Mouse (Mus musculus) forelimb bud, embryonic 11.5 days (tissue): ENCODE measurements at regions not wholly inside any gene's neighbourhood (a gene's known extent, or its start where the extent isn't known, plus 50 kb on each side); places are given as distances from the start of the nearest gene placed in this dataset.

ENCODE experiments used
- DNase-seq: peaks from one replicate; pipeline ENCODE4 v3.0.0-alpha.2; 2012; ENCODE audit warnings: low read depth, low spot score

DNA sequence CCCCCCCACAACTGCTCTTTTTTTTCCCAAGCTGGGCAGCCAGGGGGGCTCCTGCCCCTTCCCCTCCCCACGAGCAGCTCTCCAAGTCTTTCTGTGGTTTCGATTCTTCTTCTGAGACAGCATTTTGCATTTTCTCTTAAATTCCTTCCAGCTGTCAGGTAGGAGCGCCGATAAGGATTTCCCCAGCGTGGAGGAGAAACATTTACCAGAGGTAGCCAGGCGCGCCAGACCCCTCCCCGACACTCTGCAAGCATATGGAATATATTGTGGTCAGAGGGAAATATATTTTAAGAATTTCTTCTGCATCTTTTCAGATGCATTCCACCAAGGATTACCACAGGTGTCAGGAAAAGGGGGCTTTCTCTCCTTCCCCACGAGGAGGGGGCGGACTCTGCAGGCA, 111.9 kb downstream of the Tbx5 start:
- peak; percentile 42 for DNase-seq

DNA sequence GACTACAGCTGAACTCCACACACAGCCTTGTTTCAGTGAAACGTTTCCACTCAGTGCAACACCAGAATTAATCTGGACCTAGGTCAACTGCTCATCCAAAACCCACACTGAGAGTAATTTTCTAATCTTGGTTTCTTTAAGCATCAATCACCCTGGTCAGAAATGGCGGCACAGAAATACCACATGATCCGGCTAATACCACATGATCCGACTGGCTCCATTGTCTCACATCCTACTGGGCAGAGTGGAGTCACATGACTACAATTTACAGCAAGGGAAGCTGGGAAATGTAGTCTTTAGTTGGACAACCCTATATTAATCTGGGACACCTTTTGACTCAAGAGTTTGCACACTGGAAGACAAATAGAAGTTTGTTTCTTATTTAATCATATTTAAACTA, 115.9 kb downstream of the Tbx5 start:
- no peak for DNase-seq

DNA sequence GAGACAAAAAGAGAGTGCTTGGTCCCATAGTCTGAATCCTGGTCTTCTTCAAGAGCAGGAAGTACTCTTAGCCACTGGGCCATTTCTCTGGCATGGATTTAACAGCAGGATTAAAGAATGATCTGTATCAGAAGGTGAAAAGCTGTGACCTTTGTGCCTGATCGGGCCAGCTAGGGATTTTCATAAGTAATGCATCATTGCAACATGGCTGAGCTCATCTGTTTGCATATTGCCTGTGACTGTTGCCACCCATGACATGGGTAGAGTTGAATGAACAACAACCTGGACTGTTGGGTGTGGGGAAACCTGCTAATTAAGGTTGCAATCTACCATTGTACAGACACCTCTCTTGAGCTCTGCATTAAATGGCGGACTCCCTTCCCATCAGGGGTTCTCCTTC, 119.6 kb downstream of the Tbx5 start:
- no peak for DNase-seq

DNA sequence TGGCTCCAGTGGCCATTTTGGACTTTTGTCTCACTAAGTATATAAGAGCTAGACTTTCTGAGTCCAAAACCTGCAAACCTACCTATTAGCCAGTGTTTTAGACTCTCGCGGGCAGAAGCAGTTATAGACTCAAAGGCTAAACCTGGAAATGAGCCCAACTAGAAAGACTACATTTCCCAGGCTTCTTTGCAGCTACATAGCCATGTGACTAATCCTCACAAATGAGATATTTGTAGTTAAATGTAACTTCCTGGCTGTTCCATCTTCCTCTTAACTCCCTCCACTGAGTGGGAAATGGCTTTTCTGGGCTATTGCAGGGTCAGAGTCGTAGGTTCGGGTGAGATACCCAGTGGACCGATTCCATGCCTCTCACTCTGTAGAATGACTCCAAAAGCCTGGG, 120.7 kb downstream of the Tbx5 start:
- no peak for DNase-seq

- DNase-seq = no peak
These were observed 121.5 kb downstream of the Tbx5 start for GRCm38 (mm10) chr5:119953811-119954566.

GRCm38 (mm10) chr5:119958942-119959341, 126.5 kb downstream of the Tbx5 start:
- no peak for DNase-seq

DNA sequence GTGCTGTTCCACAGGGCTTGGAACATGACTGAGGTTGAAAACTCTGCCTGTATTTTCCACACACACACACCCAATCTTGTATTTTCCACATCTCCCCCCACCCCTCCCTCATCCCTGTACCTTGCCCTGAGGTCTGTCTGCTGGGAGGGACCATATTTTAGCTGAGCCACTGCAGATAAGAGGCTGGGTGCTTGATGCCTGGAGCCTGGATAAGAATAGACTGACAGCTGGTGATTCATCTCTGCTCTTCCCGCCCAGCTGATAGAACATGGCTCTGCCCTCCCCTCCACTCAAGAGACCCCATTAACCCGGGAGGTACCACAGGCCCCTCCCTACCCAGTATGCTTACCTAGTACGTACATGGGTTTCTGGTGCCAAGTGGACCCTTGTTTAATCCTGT, 132.3 kb downstream of the Tbx5 start:
- DNase-seq = no peak

DNA sequence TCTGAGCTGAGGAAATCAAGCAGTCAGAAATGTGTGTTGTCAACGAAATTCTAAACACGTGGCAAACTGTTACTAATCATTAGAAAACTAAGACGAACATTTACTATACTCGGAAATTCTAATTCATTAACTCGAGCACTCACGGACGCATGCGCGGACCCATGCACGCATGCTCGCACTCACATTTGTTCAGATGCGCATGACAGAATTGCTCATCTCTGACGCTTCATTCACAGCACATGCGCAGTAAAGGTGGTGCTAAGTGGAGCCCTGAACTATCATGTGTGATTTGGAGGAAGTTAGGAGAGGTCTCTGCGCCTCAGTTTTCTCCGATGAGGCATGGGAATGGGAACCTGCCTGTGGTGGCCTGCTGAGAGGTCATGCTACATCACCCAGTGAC, 138.8 kb downstream of the Tbx5 start:
- no peak for DNase-seq

DNA sequence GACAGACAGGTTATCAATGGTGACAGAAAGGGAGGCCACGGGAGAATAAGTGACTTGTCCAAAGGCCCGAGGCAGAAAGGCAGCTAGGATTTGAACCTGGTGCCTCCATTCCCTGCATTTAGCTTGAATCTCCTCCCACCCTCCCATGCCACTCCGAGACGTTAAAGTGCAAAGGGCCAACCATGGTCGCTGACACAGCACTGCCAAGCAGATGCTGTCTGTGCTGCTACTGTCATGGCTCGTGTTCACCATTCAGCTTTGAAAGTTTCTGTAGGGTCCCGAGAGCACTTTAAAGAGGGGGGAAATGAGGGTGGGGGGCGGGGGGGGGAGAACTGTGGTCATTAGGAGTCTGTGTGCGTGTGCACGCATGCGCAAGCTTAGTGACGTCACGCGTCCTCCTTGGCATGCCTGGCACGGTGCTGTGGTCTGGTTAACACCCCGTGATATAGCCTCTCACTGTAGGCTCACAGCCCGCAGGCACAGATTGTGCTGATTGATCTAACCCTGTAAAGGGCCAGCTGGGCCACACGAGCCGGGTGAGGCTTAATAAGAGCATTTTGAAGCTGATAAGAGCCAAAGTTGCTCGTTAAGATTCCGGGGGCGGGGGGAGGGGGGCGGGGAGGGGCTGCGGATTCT, 140.5 kb downstream of the Tbx5 start:
- peak; percentile 58 for DNase-seq

- DNase-seq = no peak
These were observed 138.1 kb upstream of the Rbm19 start for GRCm38 (mm10) chr5:119978096-119978715.

GRCm38 (mm10) chr5:119981111-119981807, 135.0 kb upstream of the Rbm19 start:
- no peak for DNase-seq

DNA sequence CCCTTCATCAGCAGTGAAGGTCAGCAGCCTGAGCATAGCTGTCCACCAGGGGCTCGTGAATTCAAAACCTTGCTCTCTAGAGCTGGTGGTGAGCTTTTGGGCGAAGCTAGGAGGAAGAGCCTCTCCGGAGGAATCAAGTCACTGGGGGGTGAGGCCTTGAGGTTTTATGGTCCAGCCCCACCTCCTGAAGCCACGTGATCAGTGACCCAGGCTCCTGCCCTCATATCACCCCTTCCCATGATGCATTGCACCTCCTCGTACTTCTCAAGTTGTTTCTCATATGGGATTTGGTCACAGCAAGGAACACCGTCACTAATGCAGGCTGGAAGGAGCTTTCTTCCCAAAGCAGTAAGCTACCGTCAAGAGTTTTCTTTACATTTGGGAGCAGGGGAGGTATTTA, 132.1 kb upstream of the Rbm19 start:
- DNase-seq = no peak

GRCm38 (mm10) chr5:119992130-119992529, 124.1 kb upstream of the Rbm19 start:
- DNase-seq = no peak

- DNase-seq = no peak
These were observed 120.5 kb upstream of the Rbm19 start for GRCm38 (mm10) chr5:119995726-119996125.

GRCm38 (mm10) chr5:120005696-120006469, 110.4 kb upstream of the Rbm19 start:
- DNase-seq = no peak

- DNase-seq = no peak
These were observed 108.5 kb upstream of the Rbm19 start for GRCm38 (mm10) chr5:120007738-120008137.

DNA sequence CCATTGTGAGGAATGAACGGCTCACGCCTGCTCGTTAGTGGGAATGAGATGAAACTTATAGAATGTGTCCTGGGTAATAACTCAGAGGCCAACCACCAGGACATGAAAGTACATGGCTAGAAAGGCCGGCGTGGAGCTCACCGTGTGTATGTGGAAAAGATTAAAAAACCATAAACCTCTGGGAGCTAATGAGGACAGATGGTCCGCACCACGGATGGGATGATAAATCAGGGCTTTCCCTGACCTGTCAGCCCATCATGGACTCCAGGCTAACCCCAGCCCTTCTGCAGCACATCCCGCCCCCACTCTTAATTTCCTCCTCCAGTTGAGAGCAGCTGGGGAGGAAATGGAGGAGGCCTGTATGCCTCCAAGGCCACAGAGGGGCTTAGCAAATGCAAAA, 108.0 kb upstream of the Rbm19 start:
- DNase-seq = peak; percentile 66

- no peak for DNase-seq
These were observed 100.8 kb upstream of the Rbm19 start for GRCm38 (mm10) chr5:120015417-120015816.

DNA sequence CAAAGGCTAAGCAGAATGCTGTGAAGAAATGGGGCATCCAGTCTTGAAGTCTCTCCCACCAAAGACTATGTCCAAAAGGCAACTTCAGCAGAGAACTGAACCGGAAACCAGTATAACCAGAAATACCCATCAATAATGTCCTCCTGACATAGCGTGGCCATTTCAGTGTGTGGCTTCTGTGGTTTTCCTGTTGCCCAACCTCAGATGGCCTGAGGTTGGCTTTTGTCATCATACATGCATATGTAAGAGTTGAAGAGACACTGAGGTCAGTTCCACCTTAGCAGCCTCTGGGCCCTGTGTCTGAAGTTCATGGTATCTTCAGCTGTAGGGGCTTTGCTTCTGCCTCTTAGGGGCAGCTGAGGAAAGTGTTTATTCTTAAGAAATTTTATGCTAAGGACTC, 98.1 kb upstream of the Rbm19 start:
- no peak for DNase-seq

- no peak for DNase-seq
These were observed 95.5 kb upstream of the Rbm19 start for GRCm38 (mm10) chr5:120020748-120021147.

DNA sequence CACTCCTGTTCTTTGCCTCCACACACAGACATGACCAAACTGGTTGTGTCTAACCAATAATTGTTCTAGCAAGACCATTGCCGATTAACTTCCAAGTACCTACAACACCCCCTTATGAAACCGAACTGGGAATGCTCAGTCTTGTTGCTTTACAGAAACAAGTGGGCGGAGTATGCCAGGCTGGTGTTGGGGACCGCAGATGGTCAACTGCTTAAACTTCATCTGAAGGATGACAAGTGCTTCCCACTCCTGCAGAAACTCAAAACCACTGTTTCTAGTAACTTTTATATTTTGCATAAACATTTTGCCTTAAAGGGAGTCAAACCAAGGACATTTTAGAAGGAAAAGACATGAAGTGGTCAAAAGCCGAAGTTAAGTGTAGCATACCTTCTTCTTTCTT, 94.0 kb upstream of the Rbm19 start:
- DNase-seq = no peak

DNA sequence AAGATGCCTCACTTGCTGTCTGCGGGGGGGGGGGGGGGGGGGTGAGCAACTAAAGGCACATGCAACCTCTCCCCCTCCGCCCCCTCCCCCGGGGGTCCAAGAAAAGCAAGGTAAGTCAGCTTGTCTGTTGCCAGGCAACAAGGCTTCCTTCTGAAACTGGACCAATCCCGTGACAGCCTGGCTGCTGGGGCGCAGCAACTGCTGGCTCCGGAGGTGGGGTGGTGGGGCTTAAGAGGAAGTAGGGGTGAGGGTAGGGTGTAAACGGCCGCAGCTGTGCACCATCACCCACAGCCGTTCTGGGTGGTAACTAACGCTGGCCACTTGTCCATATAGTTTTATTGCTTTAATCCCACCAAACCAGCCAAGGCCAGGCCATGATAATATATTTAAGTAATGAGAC, 92.2 kb upstream of the Rbm19 start:
- DNase-seq = peak; percentile 83
